Mouse (Mus musculus) urinary bladder, postnatal 36 days (tissue): ENCODE results near the gene Wscd2.

Experiments used
- DNase-seq, 2 experiments: peaks; one replicate each; pipeline ENCODE4 v3.0.0; 2022; ENCODE audit warnings: low spot score in 2 of 2, mixed read lengths in 1 of 2

Gene Wscd2

DNA sequence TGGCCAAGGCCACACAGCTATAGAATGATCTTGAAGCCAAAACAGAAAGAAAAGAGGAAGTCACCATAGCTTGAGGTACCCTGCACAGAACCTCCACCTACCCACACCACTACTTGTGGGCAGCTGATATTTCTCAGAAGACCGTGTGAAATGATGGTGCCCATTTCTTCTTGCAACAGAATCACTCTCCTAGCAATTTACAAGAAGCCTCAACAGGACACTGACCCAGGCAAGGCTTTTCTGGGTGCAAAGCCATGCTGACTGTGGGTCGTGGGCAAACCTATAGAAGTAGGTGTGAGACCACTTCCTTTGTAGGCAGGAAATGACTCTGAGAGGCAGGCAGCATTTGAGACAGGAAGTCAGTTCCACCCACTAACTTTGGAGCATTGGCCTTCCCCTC lies 49.3 kb downstream of the Wscd2 start:
- DNase-seq: no peak

- no peak for DNase-seq
Measured at GRCm38 (mm10) chr5:113539858-113540257, 49.7 kb downstream of the Wscd2 start.

GRCm38 (mm10) chr5:113541196-113541595 lies 51.1 kb downstream of the Wscd2 start:
- DNase-seq: no peak

DNA sequence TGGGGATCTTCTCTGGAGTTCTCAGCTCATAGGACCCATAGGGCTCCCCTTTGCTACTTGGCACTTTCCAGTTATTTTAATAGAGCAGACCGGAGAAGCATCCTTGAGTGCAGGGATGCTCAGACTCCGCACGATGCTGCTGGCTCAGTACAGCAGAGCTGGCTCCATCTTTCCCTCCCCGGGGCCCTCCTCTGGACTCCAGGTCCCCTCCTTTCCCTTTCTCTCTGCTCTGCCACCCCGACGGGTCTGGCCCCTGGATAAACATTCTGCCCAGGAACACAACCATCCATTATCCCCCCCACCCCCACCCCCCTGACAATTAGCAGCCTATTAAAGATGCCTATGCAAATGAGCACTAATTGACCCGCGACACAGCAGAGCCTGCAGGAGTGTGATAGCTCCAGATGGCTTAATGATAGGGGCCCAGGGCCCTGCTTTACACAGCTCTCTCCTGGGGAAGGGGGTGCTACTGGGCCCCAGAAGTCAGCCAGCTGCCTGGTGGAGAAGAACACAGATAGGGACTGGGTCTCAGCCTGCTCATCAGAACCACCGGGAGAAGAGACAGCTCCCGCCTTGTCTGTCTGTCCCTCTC lies 52.8 kb downstream of the Wscd2 start:
- DNase-seq: no peak

DNA sequence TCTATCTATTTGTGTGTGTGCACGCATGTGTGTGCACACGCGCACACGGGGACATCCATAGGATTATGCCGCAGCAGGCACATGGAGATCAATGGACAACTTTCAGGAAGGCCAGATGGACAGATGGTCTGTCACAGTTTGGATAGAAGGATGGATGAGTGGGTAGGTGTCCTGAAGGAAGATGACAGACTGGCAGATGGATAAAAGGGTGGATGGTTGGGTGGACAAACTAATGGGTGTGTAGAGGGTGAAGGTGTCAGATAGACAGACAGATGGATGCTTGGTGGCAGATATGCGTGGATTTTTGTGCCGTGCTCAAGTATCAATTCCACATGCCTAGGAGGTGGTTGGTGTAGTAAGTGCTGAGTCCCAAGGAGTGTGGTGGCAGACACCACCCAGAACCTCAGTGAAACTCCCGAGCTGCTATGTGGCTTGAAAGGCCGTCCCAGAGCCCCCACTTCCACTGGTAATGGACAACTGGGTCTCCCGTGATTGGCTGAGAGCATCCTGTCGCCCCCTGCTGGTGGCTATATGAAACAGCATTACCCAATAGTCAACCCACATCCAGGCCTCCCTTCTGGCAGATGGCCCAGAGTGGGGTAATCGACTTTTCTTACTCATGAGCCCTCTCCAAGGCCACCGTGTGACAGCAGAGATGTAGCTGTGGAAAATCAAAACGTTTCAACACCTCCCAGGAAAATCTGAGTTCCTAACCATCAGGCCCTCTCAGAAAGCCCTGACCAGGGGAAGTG lies 58.0 kb downstream of the Wscd2 start:
- peak in 1 of 2 experiments; percentile 64 for DNase-seq

DNA sequence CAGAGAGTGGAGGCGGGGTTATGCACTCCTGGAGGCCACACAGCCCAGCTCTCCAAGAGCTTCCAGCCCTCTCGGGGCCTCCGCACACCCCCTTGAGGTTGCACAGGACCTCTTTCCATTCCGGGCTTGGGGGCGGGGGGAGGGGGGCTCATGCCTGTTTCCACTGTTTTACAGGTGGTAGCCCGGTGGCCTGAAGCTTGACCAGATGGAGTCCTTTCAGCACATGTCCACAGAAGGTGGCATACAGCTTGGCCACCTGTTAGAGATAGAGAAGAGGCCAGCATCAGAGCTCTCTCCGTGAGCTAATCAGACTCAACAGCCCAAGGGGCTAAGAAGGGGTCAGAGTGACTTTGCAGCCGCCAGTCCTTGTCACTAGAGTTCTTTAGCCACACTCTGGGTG lies 60.1 kb downstream of the Wscd2 start:
- DNase-seq: no peak

GRCm38 (mm10) chr5:113550759-113551158 lies 60.6 kb downstream of the Wscd2 start:
- DNase-seq: no peak

DNA sequence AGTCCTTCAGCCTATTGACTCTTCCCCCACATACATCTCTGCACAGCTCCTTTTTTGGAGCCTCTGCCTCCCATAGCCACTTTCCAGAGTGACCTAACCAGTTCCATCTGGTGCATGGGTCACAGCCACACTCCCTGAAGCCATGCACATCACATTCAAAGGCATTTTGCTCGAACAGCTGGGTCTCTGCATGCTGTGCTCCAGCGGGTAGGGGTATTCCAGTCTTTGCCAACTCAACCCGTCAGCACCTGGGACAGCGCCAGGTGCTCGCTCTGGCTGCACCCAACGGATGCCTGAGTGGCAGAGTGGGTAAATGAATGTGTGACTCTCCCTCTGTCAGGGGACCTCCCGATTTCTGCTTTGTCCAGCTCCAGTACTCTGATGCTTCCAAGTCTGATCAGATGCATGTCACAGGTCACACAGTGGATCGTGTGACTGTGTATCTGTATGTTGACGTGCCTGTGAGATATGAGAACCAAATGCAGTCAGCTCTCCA lies 63.3 kb downstream of the Wscd2 start:
- DNase-seq: peak in 1 of 2 experiments; percentile 21

DNA sequence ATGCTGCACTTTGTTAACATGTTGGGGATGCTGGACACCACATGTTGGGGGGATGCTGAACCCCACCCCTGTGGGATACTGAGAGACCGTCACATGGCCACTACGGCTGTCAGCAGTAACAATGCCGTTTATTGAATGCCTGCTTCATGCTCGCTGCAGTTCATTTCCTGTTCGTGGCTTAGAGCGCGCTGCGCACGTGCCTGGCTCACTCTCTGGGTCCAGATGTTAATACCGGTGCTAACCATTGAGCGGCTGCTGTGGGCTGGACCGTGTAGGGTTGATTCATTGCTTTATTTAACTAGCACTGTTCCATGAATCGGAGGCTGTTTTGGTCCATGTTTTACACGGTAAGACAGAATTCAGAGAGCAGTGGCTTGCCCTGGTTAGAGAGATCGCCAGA lies 64.0 kb downstream of the Wscd2 start:
- no peak for DNase-seq

DNA sequence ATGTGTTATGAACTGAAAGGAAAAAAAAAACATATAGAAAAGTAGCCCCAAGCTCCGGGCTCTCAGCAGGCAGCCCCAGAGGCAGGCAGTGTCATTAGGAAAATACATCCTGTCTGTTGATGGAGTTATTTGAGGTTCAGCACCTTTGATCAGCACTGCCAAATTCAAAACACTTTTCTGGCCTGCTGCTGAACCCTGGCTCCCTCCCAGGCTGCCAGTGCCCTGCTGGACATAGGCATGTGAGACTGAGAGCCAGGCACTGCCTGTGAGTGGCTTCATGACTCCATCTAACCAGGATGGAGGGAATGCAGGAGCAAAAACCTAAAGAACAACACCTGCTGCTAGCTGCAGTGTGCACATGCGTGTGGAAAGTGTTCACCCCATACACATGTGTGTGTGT lies 64.4 kb downstream of the Wscd2 start:
- peak in 1 of 2 experiments; percentile 11 for DNase-seq

- DNase-seq: peak in 1 of 2 experiments; percentile 49
Measured at GRCm38 (mm10) chr5:113555684-113556083, 65.6 kb downstream of the Wscd2 start.

DNA sequence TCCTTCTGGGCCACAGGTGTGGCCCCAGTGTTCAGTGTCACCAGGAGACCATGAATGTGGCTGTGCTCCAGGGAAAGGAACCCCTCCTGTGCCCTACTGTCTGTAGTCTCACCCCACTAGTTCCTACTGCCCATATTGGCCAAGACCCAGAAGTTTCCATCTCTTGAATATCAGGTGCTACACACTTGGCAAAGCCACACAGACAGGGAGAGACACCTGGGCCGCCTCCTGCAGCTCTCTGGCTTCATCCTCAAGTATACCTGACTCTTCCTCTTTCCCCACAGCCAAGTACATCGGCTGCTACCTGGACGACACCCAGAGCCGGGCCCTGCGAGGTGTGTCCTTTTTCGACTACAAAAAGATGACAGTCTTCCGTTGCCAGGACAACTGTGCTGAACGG lies 67.9 kb downstream of the Wscd2 start:
- no peak for DNase-seq

DNA sequence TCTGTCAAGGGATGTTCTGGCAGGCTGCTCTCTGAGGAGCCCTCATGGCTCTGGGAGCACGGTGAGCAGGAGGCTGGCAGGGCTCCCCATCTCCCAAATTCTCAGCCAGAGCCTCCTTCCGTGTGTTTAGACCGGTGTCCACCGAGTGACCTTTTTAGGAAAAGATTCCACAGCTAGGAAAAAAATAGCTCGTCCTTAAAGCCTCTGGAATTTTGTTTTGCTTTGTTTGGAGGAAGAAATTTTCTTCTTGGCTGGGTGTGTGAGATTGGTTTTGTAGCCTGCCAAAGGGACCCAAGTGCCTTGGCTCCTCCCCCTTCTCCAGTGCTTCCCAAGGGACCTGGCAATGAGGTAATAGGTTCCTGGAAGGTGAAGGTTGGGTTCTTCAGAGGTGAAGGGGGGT lies 69.5 kb downstream of the Wscd2 start:
- peak in 1 of 2 experiments; percentile 9 for DNase-seq

- no peak for DNase-seq
Measured at GRCm38 (mm10) chr5:113564463-113564862, 74.3 kb downstream of the Wscd2 start.

GRCm38 (mm10) chr5:113565101-113565854 lies 75.1 kb downstream of the Wscd2 start:
- DNase-seq: no peak

DNA sequence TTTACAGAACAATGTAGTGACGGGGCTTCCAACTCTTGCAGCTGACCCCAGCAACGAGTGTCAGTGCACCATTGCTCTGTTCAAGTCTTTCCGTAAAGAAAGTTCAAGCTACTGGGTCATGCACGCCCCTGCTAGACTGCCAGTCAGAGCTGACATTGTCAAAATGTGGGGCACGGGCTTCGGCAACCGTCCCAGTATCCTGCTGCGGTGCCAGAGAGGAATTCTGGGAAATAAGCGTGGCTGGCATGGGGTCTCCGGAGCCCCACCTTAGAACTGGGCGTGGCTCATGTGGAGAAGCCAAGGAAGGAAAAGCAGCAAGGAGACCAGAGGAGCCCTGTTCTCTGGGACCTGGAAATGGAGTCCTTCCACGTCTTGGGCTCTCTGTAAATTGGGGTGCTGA lies 75.7 kb downstream of the Wscd2 start:
- DNase-seq: no peak

- no peak for DNase-seq
Measured at GRCm38 (mm10) chr5:113570056-113570717, 80.1 kb downstream of the Wscd2 start.

GRCm38 (mm10) chr5:113577555-113577954 lies 87.4 kb downstream of the Wscd2 start:
- no peak for DNase-seq

- no peak for DNase-seq
Measured at GRCm38 (mm10) chr5:113578428-113578827, 88.3 kb downstream of the Wscd2 start.

GRCm38 (mm10) chr5:113579128-113579527 lies 89.0 kb downstream of the Wscd2 start:
- no peak for DNase-seq

- DNase-seq: no peak
Measured at GRCm38 (mm10) chr5:113580248-113580647, 90.1 kb downstream of the Wscd2 start.

DNA sequence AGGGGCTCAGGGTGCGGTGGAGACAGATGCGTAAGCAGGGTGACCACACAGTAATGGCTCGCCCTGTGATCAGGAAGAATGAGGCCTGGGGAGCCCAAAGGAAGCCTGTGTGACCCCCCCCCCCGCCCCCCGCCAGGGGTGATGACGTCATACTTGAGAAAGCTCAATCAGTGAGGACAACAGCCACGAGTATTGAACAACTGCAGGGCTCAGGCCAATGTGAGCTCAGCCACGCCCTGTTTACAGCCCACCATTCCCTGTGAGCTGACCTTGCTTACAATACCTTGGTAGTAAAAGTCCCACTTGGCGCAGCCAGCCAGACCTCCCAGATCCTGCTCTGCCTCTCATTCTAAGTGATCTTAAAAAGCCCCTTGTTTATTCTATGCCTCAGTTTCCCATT lies 90.7 kb downstream of the Wscd2 start:
- no peak for DNase-seq
